Mouse (Mus musculus) stomach, embryonic 15.5 days (tissue): ENCODE measurements around the gene Dnajc11. TPM values are rescaled to one million over a fixed set of nuclear protein-coding genes. Genes with fewer than 3 reads are reported as not detected.
A peak's percentile ranks its signal among the peaks of the same experiment; 100 is the strongest.

ENCODE experiments used
- ATAC-seq: fragments of 200-750 bp; cut with Nextera tagmentation; 2 replicates; pipeline ENCODE4 v1.8.0; 2017; ENCODE audit warnings: low read depth, moderate number of reproducible peaks, moderate TSS enrichment; ENCODE audit not compliant: insufficient read depth, low FRiP score
- H3K27ac ChIP-seq: fragments of 300-500 bp; sonication (generic); 2 replicates; pipeline ENCODE4 v1.5.1; 2015; ENCODE audit warnings: mild to moderate bottlenecking, inconsistent platforms
- H3K27me3 ChIP-seq: fragments of 300-500 bp; sonication (generic); replicated peaks from 2 replicates; pipeline ENCODE4 v1.6.1; 2015; ENCODE audit warnings: inconsistent platforms
- H3K36me3 ChIP-seq: fragments of 300-500 bp; sonication (generic); 2 replicates; pipeline ENCODE4 v1.6.1; 2015; ENCODE audit warnings: inconsistent platforms
- H3K4me1 ChIP-seq: fragments of 300-500 bp; sonication (generic); 2 replicates; pipeline ENCODE4 v1.6.1; 2015; ENCODE audit warnings: inconsistent platforms
- H3K4me2 ChIP-seq: fragments of 300-500 bp; sonication (generic); 2 replicates; pipeline ENCODE4 v1.6.1; 2015; ENCODE audit warnings: mild to moderate bottlenecking, inconsistent platforms
- H3K4me3 ChIP-seq: fragments of 300-500 bp; sonication (generic); replicated peaks from 2 replicates; pipeline ENCODE4 v1.5.1; 2015; ENCODE audit warnings: inconsistent platforms
- H3K9ac ChIP-seq: fragments of 300-500 bp; sonication (generic); 2 replicates; pipeline ENCODE4 v1.6.1; 2015; ENCODE audit warnings: inconsistent platforms
- H3K9me3 ChIP-seq: fragments of 300-500 bp; sonication (generic); 2 replicates; pipeline ENCODE4 v1.6.1; 2016; ENCODE audit warnings: inconsistent platforms
- WGBS: fragments of 180-500 bp; shearing (Covaris S2); methylation state at CpG from one replicate; pipeline ENCODE4 v1.1.7; 2015; 5-methylcytosine and 5-hydroxymethylcytosine counted together
- polyA plus RNA-seq: library from polyadenylated mRNA; unstranded; fragments of >200 nt; fragmentation: Nextera tagmentation; extraction: Ambion mirVana; gene quantifications from 2 replicates; pipeline ENCODE4 v1.2.1, GENCODE M21; 2015

The Dnajc11 gene
- polyA plus RNA-seq, 1 experiment from 2014 or later: 55.2 TPM

- WGBS: 43% methylated on average over 3 of the region's 3 CpGs
- Histone ChIP-seq H3K4me1 (peaks cover 35% of the 10 kb centered on the region), H3K27ac (peak overlapping the region; percentile 94; the same call in 1 of the 2 replicates), H3K27me3 (no peaks in the 10 kb centered on the region), H3K4me2 (no peak overlapping the region), H3K4me3 (no peak overlapping the region), H3K9me3 (no peaks in the 10 kb centered on the region), H3K36me3 (no peaks in the 10 kb centered on the region), H3K9ac (no peak overlapping the region)
- no peak for ATAC-seq
Measured at GRCm38 (mm10) chr4:152006812-152007211, 73.3 kb downstream of the Dnajc11 start.

GRCm38 (mm10) chr4:152007481-152008147 lies 74.1 kb downstream of the Dnajc11 start:
- peak overlapping the region; percentile 87 for H3K4me3 ChIP-seq
- peaks cover 41% of the 10 kb centered on the region for H3K4me1 ChIP-seq
- H3K27me3 ChIP-seq: no peaks in the 10 kb centered on the region
- peak overlapping the region; percentile 93 for H3K4me2 ChIP-seq
- WGBS: 6% methylated on average over 8 of the region's 8 CpGs
- H3K9ac ChIP-seq: peak overlapping the region; percentile 62; the same call in 1 of the 2 replicates
- no peak for ATAC-seq
- no peaks in the 10 kb centered on the region for H3K9me3 ChIP-seq
- H3K36me3 ChIP-seq: peaks cover 5% of the 10 kb centered on the region
- H3K27ac ChIP-seq: peak overlapping the region; percentile 94

GRCm38 (mm10) chr4:152008148-152008500 lies 74.6 kb downstream of the Dnajc11 start:
- ATAC-seq: no peak
- Histone ChIP-seq H3K27me3 (no peaks in the 10 kb centered on the region), H3K9me3 (no peaks in the 10 kb centered on the region), H3K4me2 (peak overlapping the region; percentile 93), H3K36me3 (peaks cover 10% of the 10 kb centered on the region), H3K9ac (peak overlapping the region; percentile 62; the same call in 1 of the 2 replicates), H3K4me1 (peaks cover 41% of the 10 kb centered on the region), H3K4me3 (peak overlapping the region; percentile 87), H3K27ac (peak overlapping the region; percentile 94)
- under 1% methylated on average over 14 of the region's 14 CpGs for WGBS

- peak; percentile 87 for ATAC-seq
- Histone ChIP-seq H3K4me1 (peaks cover 41% of the 10 kb centered on the region), H3K9ac (peak within 1 kb of the TSS; percentile 62)
Measured at GRCm38 (mm10) chr4:152008622-152009075, 75.2 kb downstream of the Dnajc11 start, which contains the start of gene Klhl21. Gene Klhl21 (plus strand): TSS chr4:152008803.

GRCm38 (mm10) chr4:152009076-152010051 lies 75.9 kb downstream of the Dnajc11 start:
- H3K36me3 ChIP-seq: peaks cover 21% of the 10 kb centered on the region
- H3K4me1 ChIP-seq: peaks cover 41% of the 10 kb centered on the region
- H3K9me3 ChIP-seq: no peaks in the 10 kb centered on the region
- H3K27ac ChIP-seq: peak overlapping the region; percentile 94
- peak overlapping the region; percentile 87 for H3K4me3 ChIP-seq
- peak overlapping the region; percentile 62 for H3K9ac ChIP-seq
- peak; percentile 51 for ATAC-seq
- H3K27me3 ChIP-seq: no peaks in the 10 kb centered on the region
- under 1% methylated on average over 115 of the region's 115 CpGs for WGBS
- H3K4me2 ChIP-seq: peak overlapping the region; percentile 93

More at GRCm38 (mm10) chr4:152008622-152009075, 75.2 kb downstream of the Dnajc11 start, which contains the start of gene Klhl21:
- peak within 1 kb of the TSS; percentile 87 for H3K4me3 ChIP-seq
- H3K27me3 ChIP-seq: no peaks in the 10 kb centered on the region
- under 1% methylated on average over 45 of the region's 45 CpGs for WGBS
- H3K9me3 ChIP-seq: no peaks in the 10 kb centered on the region
- peak within 1 kb of the TSS; percentile 93 for H3K4me2 ChIP-seq
- peak within 1 kb of the TSS; percentile 94 for H3K27ac ChIP-seq
- H3K36me3 ChIP-seq: peaks cover 15% of the 10 kb centered on the region

- WGBS: 3% methylated on average over 10 of the region's 10 CpGs
Measured at GRCm38 (mm10) chr4:152010091-152010706, 76.7 kb downstream of the Dnajc11 start.

GRCm38 (mm10) chr4:152010707-152011134 lies 77.2 kb downstream of the Dnajc11 start:
- peaks cover 41% of the 10 kb centered on the region for H3K4me1 ChIP-seq
- no peak for ATAC-seq
- H3K27me3 ChIP-seq: no peaks in the 10 kb centered on the region
- peak overlapping the region; percentile 93 for H3K4me2 ChIP-seq
- peak overlapping the region; percentile 87 for H3K4me3 ChIP-seq
- H3K27ac ChIP-seq: peak overlapping the region; percentile 94
- H3K9ac ChIP-seq: 0 out of 2 replicates have a peak overlapping the region, but pooled peaks have one; percentile 62
- 19% methylated on average over 13 of the region's 13 CpGs for WGBS
- H3K9me3 ChIP-seq: no peaks in the 10 kb centered on the region
- peaks cover 34% of the 10 kb centered on the region for H3K36me3 ChIP-seq

More at GRCm38 (mm10) chr4:152010091-152010706, 76.7 kb downstream of the Dnajc11 start:
- H3K4me1 ChIP-seq: peaks cover 41% of the 10 kb centered on the region
- no peaks in the 10 kb centered on the region for H3K27me3 ChIP-seq
- peak overlapping the region; percentile 62 for H3K9ac ChIP-seq
- H3K27ac ChIP-seq: peak overlapping the region; percentile 94
- peak overlapping the region; percentile 93 for H3K4me2 ChIP-seq
- no peaks in the 10 kb centered on the region for H3K9me3 ChIP-seq
- H3K4me3 ChIP-seq: peak overlapping the region; percentile 87
- ATAC-seq: peak; percentile 28
- H3K36me3 ChIP-seq: peaks cover 29% of the 10 kb centered on the region

- Histone ChIP-seq H3K27me3 (no peaks in the 10 kb centered on the region), H3K9ac (0 out of 2 replicates have a peak overlapping the region, but pooled peaks have one; percentile 62), H3K36me3 (peaks cover 36% of the 10 kb centered on the region), H3K4me1 (peaks cover 41% of the 10 kb centered on the region), H3K9me3 (no peaks in the 10 kb centered on the region), H3K4me3 (peak overlapping the region; percentile 87), H3K4me2 (peak overlapping the region; percentile 93), H3K27ac (peak overlapping the region; percentile 94)
- ATAC-seq: 0 out of 2 replicates have a peak, but pooled peaks have one; percentile 5
- 63% methylated on average over 8 of the region's 8 CpGs for WGBS
Measured at GRCm38 (mm10) chr4:152011171-152011760, 77.8 kb downstream of the Dnajc11 start.

GRCm38 (mm10) chr4:152012109-152012508 lies 78.6 kb downstream of the Dnajc11 start:
- 88% methylated on average over 16 of the region's 16 CpGs for WGBS
- H3K27ac ChIP-seq: no peak overlapping the region
- no peak for ATAC-seq

GRCm38 (mm10) chr4:152013036-152013813 lies 79.7 kb downstream of the Dnajc11 start:
- Histone ChIP-seq H3K4me1 (peaks cover 27% of the 10 kb centered on the region), H3K36me3 (peaks cover 39% of the 10 kb centered on the region), H3K27me3 (no peaks in the 10 kb centered on the region), H3K9ac (no peak overlapping the region), H3K4me2 (no peak overlapping the region), H3K9me3 (no peaks in the 10 kb centered on the region), H3K27ac (no peak overlapping the region), H3K4me3 (no peak overlapping the region)
- no peak for ATAC-seq
- WGBS: 83% methylated on average over 12 of the region's 12 CpGs

More at GRCm38 (mm10) chr4:152012109-152012508, 78.6 kb downstream of the Dnajc11 start:
- no peak overlapping the region for H3K9ac ChIP-seq
- peaks cover 36% of the 10 kb centered on the region for H3K36me3 ChIP-seq
- no peaks in the 10 kb centered on the region for H3K27me3 ChIP-seq
- no peaks in the 10 kb centered on the region for H3K9me3 ChIP-seq
- peak overlapping the region; percentile 93 for H3K4me2 ChIP-seq
- H3K4me1 ChIP-seq: peaks cover 38% of the 10 kb centered on the region
- 0 out of 2 replicates have a peak overlapping the region, but pooled peaks have one; percentile 87 for H3K4me3 ChIP-seq
